Mouse (Mus musculus) midbrain, embryonic 11.5 days (tissue): ENCODE measurements at regions not wholly inside any gene's neighbourhood (a gene's known extent, or its start where the extent isn't known, plus 50 kb on each side); places are given as distances from the start of the nearest gene placed in this dataset.

Experiments
- ATAC-seq: fragments of 200-750 bp; cut with Nextera tagmentation; 2 replicates; pipeline ENCODE4 v1.8.0; 2017; ENCODE audit warnings: moderate TSS enrichment, moderate library complexity; ENCODE audit not compliant: low FRiP score
- DNase-seq: peaks from one replicate; pipeline ENCODE4 v3.0.0; 2015; ENCODE audit warnings: low spot score; ENCODE audit errors: missing footprints
- H3K27ac ChIP-seq: fragments of 300-500 bp; sonication (generic); 2 replicates; pipeline ENCODE4 v1.5.1; 2014; ENCODE audit warnings: low read depth, low read length
- H3K27me3 ChIP-seq: fragments of 300-500 bp; sonication (generic); 2 replicates; pipeline ENCODE4 v1.6.1; 2014; ENCODE audit warnings: mild to moderate bottlenecking, low read length, moderate library complexity, mixed read lengths; ENCODE audit not compliant: control insufficient read depth, insufficient read depth
- H3K36me3 ChIP-seq: fragments of 300-500 bp; sonication (generic); 2 replicates; pipeline ENCODE4 v1.6.1; 2014; ENCODE audit warnings: mild to moderate bottlenecking, low read length, moderate library complexity, mixed read lengths; ENCODE audit not compliant: control insufficient read depth, insufficient read depth
- H3K4me1 ChIP-seq: fragments of 300-500 bp; sonication (generic); 2 replicates; pipeline ENCODE4 v1.6.1; 2014; ENCODE audit warnings: low read length; ENCODE audit not compliant: control insufficient read depth, insufficient read depth
- H3K4me2 ChIP-seq: fragments of 300-500 bp; sonication (generic); 2 replicates; pipeline ENCODE4 v1.6.1; 2014; ENCODE audit warnings: mild to moderate bottlenecking, moderate library complexity
- H3K4me3 ChIP-seq: fragments of 300-500 bp; sonication (generic); 2 replicates; pipeline ENCODE4 v1.5.1; 2014; ENCODE audit warnings: low read depth, low read length
- H3K9ac ChIP-seq: fragments of 300-500 bp; sonication (generic); 2 replicates; pipeline ENCODE4 v1.6.1; 2014; ENCODE audit warnings: low read length
- H3K9me3 ChIP-seq: fragments of 300-500 bp; sonication (generic); 2 replicates; pipeline ENCODE4 v1.6.1; 2016; ENCODE audit warnings: low read length; ENCODE audit not compliant: control insufficient read depth
- WGBS: fragments of 180-500 bp; shearing (Covaris S2); extraction: QIAGEN DNeasy Blood & Tissue Kit; methylation state at CpG from one replicate; pipeline ENCODE4 v1.1.7; 2014; 5-methylcytosine and 5-hydroxymethylcytosine counted together

GRCm38 (mm10) chr4:55735453-55735852, 203.2 kb upstream of the Klf4 start:
- Histone ChIP-seq H3K4me1 (no peaks in the 10 kb centered on the region), H3K9me3 (no peaks in the 10 kb centered on the region), H3K27me3 (no peaks in the 10 kb centered on the region), H3K4me2 (no peak overlapping the region), H3K9ac (no peak overlapping the region), H3K4me3 (no peak overlapping the region), H3K27ac (no peak overlapping the region), H3K36me3 (no peaks in the 10 kb centered on the region)
- 71% methylated on average over 3 of the region's 3 CpGs for WGBS
- ATAC-seq: no peak
- no peak for DNase-seq

GRCm38 (mm10) chr4:55734331-55734730, 202.1 kb upstream of the Klf4 start:
- ATAC-seq (no peak), DNase-seq (no peak)
- Histone ChIP-seq H3K27ac (no peak overlapping the region), H3K4me3 (no peak overlapping the region), H3K9ac (no peak overlapping the region), H3K9me3 (no peaks in the 10 kb centered on the region), H3K36me3 (no peaks in the 10 kb centered on the region), H3K4me1 (no peaks in the 10 kb centered on the region), H3K4me2 (no peak overlapping the region), H3K27me3 (no peaks in the 10 kb centered on the region)
- WGBS: 79% methylated on average over 1 of the region's 1 CpGs

GRCm38 (mm10) chr4:55733223-55733622, 201.0 kb upstream of the Klf4 start:
- Histone ChIP-seq H3K4me3 (no peak overlapping the region), H3K9ac (no peak overlapping the region), H3K4me1 (no peaks in the 10 kb centered on the region), H3K4me2 (no peak overlapping the region), H3K36me3 (no peaks in the 10 kb centered on the region), H3K9me3 (no peaks in the 10 kb centered on the region), H3K27ac (no peak overlapping the region), H3K27me3 (no peaks in the 10 kb centered on the region)
- ATAC-seq: no peak
- 71% methylated on average over 4 of the region's 4 CpGs for WGBS
- no peak for DNase-seq

- Histone ChIP-seq H3K9me3 (no peaks in the 10 kb centered on the region), H3K36me3 (no peaks in the 10 kb centered on the region), H3K4me2 (no peak overlapping the region), H3K27me3 (no peaks in the 10 kb centered on the region), H3K4me3 (no peak overlapping the region), H3K27ac (no peak overlapping the region), H3K9ac (no peak overlapping the region), H3K4me1 (no peaks in the 10 kb centered on the region)
- WGBS: 80% methylated on average over 4 of the region's 4 CpGs
- DNase-seq: no peak
- no peak for ATAC-seq
Observed at GRCm38 (mm10) chr4:55732006-55732405, 199.7 kb upstream of the Klf4 start.

GRCm38 (mm10) chr4:55730266-55730665, 198.0 kb upstream of the Klf4 start:
- Histone ChIP-seq H3K4me1 (no peaks in the 10 kb centered on the region), H3K4me3 (no peak overlapping the region), H3K4me2 (no peak overlapping the region), H3K9ac (no peak overlapping the region), H3K27ac (no peak overlapping the region), H3K9me3 (no peaks in the 10 kb centered on the region), H3K27me3 (no peaks in the 10 kb centered on the region), H3K36me3 (no peaks in the 10 kb centered on the region)
- DNase-seq (no peak), ATAC-seq (no peak)
- WGBS: 73% methylated on average over 4 of the region's 4 CpGs

- Histone ChIP-seq H3K4me2 (no peak overlapping the region), H3K9me3 (no peaks in the 10 kb centered on the region), H3K27me3 (no peaks in the 10 kb centered on the region), H3K4me3 (no peak overlapping the region), H3K27ac (no peak overlapping the region), H3K36me3 (no peaks in the 10 kb centered on the region), H3K4me1 (no peaks in the 10 kb centered on the region), H3K9ac (no peak overlapping the region)
- WGBS: 75% methylated on average over 2 of the region's 2 CpGs
- no peak for ATAC-seq
- no peak for DNase-seq
Observed at GRCm38 (mm10) chr4:55727178-55727577, 194.9 kb upstream of the Klf4 start.

GRCm38 (mm10) chr4:55726081-55726480, 193.8 kb upstream of the Klf4 start:
- DNase-seq: no peak
- Histone ChIP-seq H3K4me1 (no peaks in the 10 kb centered on the region), H3K27me3 (no peaks in the 10 kb centered on the region), H3K9me3 (no peaks in the 10 kb centered on the region), H3K27ac (no peak overlapping the region), H3K4me2 (no peak overlapping the region), H3K9ac (no peak overlapping the region), H3K36me3 (no peaks in the 10 kb centered on the region), H3K4me3 (no peak overlapping the region)
- WGBS: 87% methylated on average over 19 of the region's 19 CpGs
- no peak for ATAC-seq

GRCm38 (mm10) chr4:55724286-55724685, 192.0 kb upstream of the Klf4 start:
- no peaks in the 10 kb centered on the region for H3K27me3 ChIP-seq
- no peak overlapping the region for H3K27ac ChIP-seq
- WGBS: 95% methylated on average over 1 of the region's 1 CpGs
- H3K9me3 ChIP-seq: no peaks in the 10 kb centered on the region
- no peaks in the 10 kb centered on the region for H3K36me3 ChIP-seq
- no peaks in the 10 kb centered on the region for H3K4me1 ChIP-seq
- H3K9ac ChIP-seq: no peak overlapping the region
- H3K4me2 ChIP-seq: no peak overlapping the region
- ATAC-seq (no peak), DNase-seq (no peak)
- H3K4me3 ChIP-seq: no peak overlapping the region

GRCm38 (mm10) chr4:55723124-55723523, 190.9 kb upstream of the Klf4 start:
- ATAC-seq: no peak
- no peak overlapping the region for H3K4me3 ChIP-seq
- H3K4me1 ChIP-seq: no peaks in the 10 kb centered on the region
- H3K9me3 ChIP-seq: no peaks in the 10 kb centered on the region
- H3K36me3 ChIP-seq: no peaks in the 10 kb centered on the region
- no peak overlapping the region for H3K4me2 ChIP-seq
- H3K9ac ChIP-seq: no peak overlapping the region
- WGBS: 100% methylated on average over 1 of the region's 1 CpGs
- no peak overlapping the region for H3K27ac ChIP-seq
- no peaks in the 10 kb centered on the region for H3K27me3 ChIP-seq
- DNase-seq: no peak

- no peaks in the 10 kb centered on the region for H3K36me3 ChIP-seq
- 75% methylated on average over 8 of the region's 8 CpGs for WGBS
- no peaks in the 10 kb centered on the region for H3K4me1 ChIP-seq
- no peak for DNase-seq
- no peak overlapping the region for H3K4me3 ChIP-seq
- H3K9me3 ChIP-seq: no peaks in the 10 kb centered on the region
- no peak for ATAC-seq
- no peak overlapping the region for H3K27ac ChIP-seq
- no peak overlapping the region for H3K4me2 ChIP-seq
- H3K27me3 ChIP-seq: no peaks in the 10 kb centered on the region
- H3K9ac ChIP-seq: no peak overlapping the region
Observed at GRCm38 (mm10) chr4:55722388-55722787, 190.1 kb upstream of the Klf4 start.
